Mouse (Mus musculus) embryonic fibroblast, embryonic 13.5 days (primary cell): ENCODE data around the gene Slc2a1. TPM values are rescaled to one million over a fixed set of nuclear protein-coding genes. Genes with fewer than 3 reads are reported as not detected.

Source experiments
- H3K27ac ChIP-seq: 2 replicates; pipeline ENCODE4 v1.5.1; 2012; ENCODE audit warnings: low read length, control low read depth, inconsistent platforms; ENCODE audit not compliant: insufficient read depth
- H3K4me1 ChIP-seq: 2 replicates; pipeline ENCODE4 v1.6.1; 2011; ENCODE audit warnings: low read length; ENCODE audit not compliant: control insufficient read depth, insufficient read depth
- H3K4me3 ChIP-seq: 2 replicates; pipeline ENCODE4 v1.5.1; 2011; ENCODE audit warnings: mild to moderate bottlenecking, control low read depth, low read length; ENCODE audit not compliant: insufficient read depth
- CTCF ChIP-seq: IDR thresholded peaks from 2 replicates; pipeline ENCODE4 v1.5.1; 2011; ENCODE audit warnings: mild to moderate bottlenecking, control low read depth, low read length, moderate library complexity, borderline replicate concordance; ENCODE audit not compliant: insufficient read depth
- POLR2A ChIP-seq: IDR thresholded peaks from 2 replicates; pipeline ENCODE4 v1.6.1; 2011; ENCODE audit warnings: low read depth, mild to moderate bottlenecking, control low read depth, low read length, moderate library complexity
- polyA plus RNA-seq: library from polyadenylated mRNA; stranded (reverse); fragments of >200 nt; gene quantifications from 2 replicates; pipeline ENCODE4 v1.2.4, GENCODE M21; 2011; ENCODE audit warnings: low read depth; ENCODE audit not compliant: missing spikeins, insufficient read length

Slc2a1 gene
- 92.4 and 124 TPM in 2 replicates for polyA plus RNA-seq

DNA sequence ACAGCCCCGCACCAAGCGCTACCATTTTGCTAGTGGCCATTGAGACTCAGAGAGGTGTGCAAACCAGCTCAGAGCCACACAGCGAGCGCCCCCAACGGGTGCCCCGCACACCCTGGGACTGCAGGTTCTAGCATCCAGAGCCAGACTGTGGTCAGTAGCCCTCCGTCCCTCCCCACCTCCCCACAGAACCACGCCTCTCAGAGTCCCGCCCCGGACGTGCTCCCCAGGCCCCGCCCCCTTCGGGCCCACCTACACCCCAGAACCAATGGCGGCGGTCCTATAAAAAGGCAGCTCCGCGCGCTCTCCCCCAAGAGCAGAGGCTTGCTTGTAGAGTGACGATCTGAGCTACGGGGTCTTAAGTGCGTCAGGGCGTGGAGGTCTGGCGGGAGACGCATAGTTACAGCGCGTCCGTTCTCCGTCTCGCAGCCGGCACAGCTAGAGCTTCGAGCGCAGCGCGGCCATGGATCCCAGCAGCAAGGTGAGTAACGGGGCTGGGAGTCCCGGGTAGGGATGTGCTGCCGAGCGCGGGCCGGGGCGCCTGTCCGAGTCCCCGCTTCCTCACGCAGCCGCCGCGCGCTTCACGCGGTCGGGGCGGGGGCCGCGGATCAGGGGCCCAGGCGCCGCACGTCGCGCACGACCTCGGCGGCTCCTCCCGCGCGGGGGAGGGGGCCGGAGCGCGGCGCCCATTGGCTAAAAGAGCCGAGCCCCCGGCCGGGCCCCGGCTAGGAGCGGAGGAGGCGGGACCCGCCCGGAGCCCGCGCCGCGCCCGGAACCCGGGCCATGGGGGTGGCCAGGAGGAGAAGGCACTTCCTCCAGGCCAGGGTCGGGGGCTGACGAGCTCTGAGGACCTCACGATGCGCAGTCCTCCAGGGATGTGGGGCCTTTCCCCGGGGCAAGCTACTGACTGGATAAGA lies at the start of gene Slc2a1:
TSS of gene Slc2a1 (plus strand) at position 217 of the 914 bp plus-strand sequence.
- peak within 1 kb of the TSS; percentile 82 for H3K27ac ChIP-seq
- TF ChIP-seq CTCF (peak; percentile 41; the same call in 1 of the 2 replicates), POLR2A (peak; percentile 100)
- peaks cover 13% of the 10 kb centered on the region for H3K4me1 ChIP-seq
- H3K4me3 ChIP-seq: peak within 1 kb of the TSS; percentile 93

DNA sequence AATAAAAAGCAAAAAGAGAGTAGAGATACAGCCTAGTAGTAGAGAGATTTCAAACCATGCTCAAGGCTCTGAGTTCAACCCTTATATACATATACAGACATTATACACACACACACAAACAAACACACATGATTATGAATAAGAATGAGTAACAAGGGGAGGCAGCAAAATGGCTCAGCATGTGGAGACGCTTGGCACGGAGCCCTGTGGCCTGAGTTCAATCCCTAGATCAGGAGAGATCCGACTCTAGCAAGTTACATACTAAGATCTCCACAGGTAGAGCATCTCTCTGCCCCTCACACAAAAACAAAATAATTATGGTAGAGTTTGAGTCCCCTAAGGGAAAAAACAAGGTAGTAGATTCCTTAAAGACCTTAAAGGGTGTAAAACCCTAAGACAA lies 41.7 kb upstream of the Slc2a1 start:
- no peak overlapping the region for H3K4me3 ChIP-seq
- H3K27ac ChIP-seq: peak overlapping the region; percentile 46

DNA sequence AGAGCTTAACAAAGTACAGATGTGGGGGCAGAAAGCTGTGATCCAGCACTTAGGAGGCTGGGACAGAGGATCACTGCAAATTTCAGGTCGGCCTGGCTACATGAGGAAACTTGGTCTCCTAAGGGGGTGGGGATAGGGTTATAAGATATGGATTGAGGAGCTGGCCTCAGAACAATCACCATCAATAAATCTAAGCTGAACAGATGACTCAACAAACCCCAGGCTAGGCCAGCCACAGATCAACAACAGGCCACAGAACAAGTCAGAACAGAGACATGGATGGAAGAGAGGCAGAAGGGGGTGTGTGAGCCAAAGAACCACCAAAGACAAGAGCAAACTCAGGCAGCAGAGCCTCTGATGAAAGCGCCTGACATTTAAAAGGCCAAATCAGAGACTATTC lies 41.3 kb upstream of the Slc2a1 start:
- H3K27ac ChIP-seq: peak overlapping the region; percentile 46
- H3K4me3 ChIP-seq: no peak overlapping the region
- H3K4me1 ChIP-seq: no peaks in the 10 kb centered on the region
- TF ChIP-seq POLR2A (no peak), CTCF (no peak)

More for the DNA sequence above, 41.7 kb upstream of the Slc2a1 start:
- no peaks in the 10 kb centered on the region for H3K4me1 ChIP-seq
- TF ChIP-seq POLR2A (no peak), CTCF (no peak)

DNA sequence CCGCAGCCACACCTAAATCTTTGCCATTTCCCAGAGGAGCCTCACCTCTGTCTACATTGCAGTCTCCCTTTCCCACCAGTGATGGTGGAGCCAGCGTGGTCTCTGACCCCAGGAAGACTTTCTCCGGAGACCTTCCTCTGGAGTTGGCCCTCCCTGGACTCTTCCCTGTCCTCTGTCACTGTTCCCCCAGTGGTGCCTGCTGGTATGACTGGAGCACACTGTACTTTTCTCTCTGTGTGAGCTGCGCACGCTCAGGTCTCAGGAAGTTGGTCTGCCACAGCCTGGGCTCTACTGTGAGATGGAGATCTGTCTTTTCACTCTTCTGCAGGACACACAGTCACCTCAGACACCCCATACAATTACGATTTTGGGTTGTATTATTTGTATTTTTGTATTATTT lies 39.6 kb upstream of the Slc2a1 start:
- no peak overlapping the region for H3K4me3 ChIP-seq
- no peaks in the 10 kb centered on the region for H3K4me1 ChIP-seq
- H3K27ac ChIP-seq: no peak overlapping the region
- TF ChIP-seq POLR2A (no peak), CTCF (no peak)

DNA sequence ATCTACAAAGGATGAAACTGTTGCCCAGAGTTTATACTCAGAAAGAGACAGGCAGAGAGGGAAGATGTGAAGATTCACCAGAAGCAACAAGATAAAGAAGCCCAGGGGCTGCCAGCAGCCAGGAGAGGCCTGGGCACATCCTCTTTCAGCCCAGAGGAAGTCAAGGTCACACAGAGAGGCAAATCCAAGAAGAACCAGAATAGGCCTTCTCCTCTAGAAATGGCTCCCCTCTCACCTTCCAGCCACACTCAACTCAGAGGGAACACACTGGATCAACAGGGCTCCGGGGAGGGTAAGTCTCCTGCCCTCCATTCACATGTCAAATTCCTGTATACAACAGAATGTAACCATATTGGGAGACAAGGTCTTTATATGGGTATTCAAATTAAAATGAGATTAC lies 38.3 kb upstream of the Slc2a1 start:
- TF ChIP-seq POLR2A (no peak), CTCF (no peak)
- Histone ChIP-seq H3K27ac (no peak overlapping the region), H3K4me1 (no peaks in the 10 kb centered on the region), H3K4me3 (no peak overlapping the region)

DNA sequence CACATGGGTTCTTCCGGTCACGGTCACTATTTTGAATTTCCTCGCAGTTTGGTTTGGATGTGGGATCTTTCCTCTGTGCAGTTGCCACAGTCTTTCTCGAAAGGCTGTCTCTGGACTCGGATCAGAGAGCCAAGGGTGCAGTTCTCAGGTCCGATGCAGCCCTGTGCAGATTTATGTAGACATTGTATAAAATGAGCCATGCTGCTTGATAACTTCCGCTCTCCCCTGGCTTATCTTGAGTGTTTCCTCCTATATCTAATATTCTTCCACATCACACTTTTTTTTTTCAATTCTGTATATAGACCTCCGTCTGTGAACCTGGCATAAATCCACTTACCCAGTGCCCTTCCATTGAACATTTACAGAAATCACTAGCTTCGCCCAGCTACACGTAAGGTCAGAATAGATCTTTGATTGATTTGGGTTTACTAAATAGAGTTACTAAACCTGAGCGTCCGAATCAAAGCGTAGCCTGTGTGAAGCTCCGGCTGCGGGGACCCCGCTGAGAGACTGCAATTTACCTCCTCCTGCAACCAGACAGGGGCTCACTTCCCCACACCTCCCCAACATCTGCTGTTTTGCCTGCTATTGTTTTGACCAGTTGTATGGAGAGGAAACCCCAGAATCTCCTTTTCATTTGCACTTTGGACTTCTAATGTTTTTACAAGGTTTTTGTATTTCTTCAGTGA lies 37.4 kb upstream of the Slc2a1 start:
- TF ChIP-seq CTCF: no peak
- TF ChIP-seq POLR2A: no peak
- Histone ChIP-seq H3K4me1 (no peaks in the 10 kb centered on the region), H3K4me3 (no peak overlapping the region), H3K27ac (no peak overlapping the region)

DNA sequence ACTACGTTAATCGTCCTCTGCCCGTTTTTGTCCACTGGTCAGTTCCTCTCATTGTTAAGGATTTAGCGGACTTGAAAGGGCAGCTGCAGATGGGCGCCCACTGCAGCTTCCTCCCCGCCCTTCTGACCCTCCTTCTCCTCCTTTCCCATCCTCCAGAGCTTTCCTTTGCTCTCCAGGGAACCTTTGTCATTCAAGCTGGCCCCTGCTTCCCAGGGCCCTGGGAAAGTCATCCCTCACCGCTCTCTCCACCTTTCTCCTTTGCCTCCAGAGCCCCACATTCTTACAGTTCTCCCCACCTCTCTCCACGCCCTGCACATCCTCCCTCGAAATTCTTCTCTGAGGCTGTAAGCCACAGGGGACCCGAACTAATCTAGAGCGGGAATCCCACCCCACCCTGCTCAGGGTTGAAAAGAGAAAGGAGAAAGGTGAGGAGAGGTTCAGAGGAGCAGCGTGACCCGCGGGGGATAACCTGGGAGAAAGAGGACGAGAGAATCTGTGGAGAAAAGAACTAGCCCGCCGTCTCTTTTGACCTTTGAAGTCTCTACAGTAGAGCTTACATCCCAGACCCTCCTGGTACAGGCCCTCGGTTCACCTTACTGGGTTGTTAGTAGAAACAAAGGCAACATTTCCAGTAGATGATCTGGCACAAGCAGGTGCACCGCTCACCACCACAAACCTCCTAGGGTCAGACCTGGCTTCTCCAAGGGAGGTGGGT lies 36.7 kb upstream of the Slc2a1 start:
- H3K4me3 ChIP-seq: no peak overlapping the region
- H3K4me1 ChIP-seq: no peaks in the 10 kb centered on the region
- H3K27ac ChIP-seq: no peak overlapping the region
- TF ChIP-seq POLR2A (no peak), CTCF (no peak)

DNA sequence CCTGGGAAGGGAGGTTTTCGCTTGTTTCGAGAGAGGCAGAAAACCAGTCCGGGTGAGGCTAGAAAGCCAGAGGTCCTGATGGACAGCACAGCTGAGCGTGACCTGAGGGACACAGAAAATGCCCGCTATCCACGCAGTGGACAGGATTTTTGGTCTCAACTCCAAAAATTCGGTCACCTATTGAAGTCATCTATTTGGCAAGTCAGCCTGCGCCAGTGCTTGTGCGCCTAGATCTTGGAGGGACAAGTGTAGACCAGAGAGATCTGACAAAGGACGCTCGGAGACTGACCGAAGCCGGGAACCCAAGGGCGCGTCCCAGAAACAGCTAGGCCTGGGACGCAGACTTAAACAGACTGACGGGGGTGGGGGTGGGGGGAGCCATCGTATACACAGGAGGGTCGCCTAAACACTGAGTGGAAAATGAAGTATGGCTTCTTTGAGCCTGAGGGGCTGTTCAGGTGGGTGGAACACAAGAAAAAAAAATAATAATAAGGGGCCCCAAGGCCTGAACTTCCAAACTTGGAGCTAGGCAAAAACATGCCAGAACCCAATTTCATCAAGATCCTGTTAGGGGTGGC lies 36.1 kb upstream of the Slc2a1 start:
- Histone ChIP-seq H3K27ac (no peak overlapping the region), H3K4me3 (no peak overlapping the region), H3K4me1 (no peaks in the 10 kb centered on the region)
- TF ChIP-seq POLR2A (no peak), CTCF (no peak)

DNA sequence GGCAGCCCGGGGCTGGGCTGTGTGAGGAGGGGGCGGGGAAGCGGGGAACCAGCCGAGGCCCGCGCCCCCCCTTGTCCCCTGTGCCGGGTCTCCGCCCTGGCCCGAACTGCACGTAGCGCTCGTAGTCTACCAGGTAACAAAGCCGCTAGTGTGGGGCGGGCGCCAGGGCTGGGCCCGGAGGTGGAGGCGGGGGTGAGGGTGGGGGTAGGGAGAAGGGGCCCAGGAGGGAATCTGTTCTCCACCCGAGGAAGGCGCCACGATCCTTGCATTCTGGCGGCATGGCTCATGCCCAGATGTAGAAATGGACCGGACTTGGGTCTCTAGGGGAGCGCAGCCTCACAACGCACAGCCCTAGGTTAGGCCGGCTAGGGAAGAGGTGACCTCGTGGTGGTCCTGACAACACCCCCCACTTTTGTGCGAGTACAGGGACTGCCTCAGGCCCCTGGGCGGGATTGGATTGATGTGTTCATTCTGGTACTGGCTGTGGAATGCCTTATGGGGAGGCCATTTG lies 35.5 kb upstream of the Slc2a1 start:
- no peak overlapping the region for H3K4me3 ChIP-seq
- no peak overlapping the region for H3K27ac ChIP-seq
- TF ChIP-seq CTCF (no peak), POLR2A (no peak)
- H3K4me1 ChIP-seq: no peaks in the 10 kb centered on the region

DNA sequence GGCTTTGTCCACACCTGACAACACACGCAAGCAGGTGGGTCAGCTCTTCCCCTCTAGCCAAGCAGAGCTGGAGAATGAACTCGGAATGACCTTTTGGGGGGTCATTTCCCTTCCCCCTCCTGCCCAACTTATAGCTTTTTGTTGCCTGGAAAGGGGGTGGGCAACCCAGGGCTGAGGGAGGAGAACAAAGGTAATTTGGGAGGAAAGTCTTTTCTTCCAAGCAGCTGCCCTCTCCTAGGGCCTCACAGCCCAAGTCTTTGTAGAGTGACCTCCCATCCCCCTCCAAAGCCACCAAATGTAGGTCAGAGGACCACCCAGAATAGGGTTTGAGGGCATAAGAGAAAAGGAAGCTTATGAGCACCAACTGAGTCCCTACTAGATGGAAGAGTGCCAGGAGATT lies 34.9 kb upstream of the Slc2a1 start:
- H3K4me3 ChIP-seq: no peak overlapping the region
- no peak for TF ChIP-seq POLR2A
- no peak for TF ChIP-seq CTCF
- H3K27ac ChIP-seq: no peak overlapping the region
- no peaks in the 10 kb centered on the region for H3K4me1 ChIP-seq
